ENCODE assay signal across 17 mouse cellular contexts in genomic region chr17:85628811-85629210, GRCm38 (mm10). TPM values are rescaled to one million over a fixed set of nuclear protein-coding genes. Genes with fewer than 3 reads are reported as not detected.
DNase-seq lines count a peak whose midpoint lies in the region; ATAC-seq lines count a peak whose summit lies in the region.
"Had no signal": no experiment of that assay in that cellular context is flagged by ENCODE, and none has a peak within 500 bp of the region (broad histone marks: within the 10 kb centered on the region; RNA-seq: fewer than 3 reads in every experiment).

No protein-coding gene starts in this region.

- peak; percentile 72 for ATAC-seq in embryonic facial prominence, embryonic 14.5 days (ENCODE audit: low read depth)
- peak; percentile 65; the same call in 1 of the 2 replicates for ATAC-seq in hindbrain, embryonic 15.5 days (ENCODE audit: low FRiP score, low read depth)
- ATAC-seq in neural tube, embryonic 14.5 days (ENCODE audit: low read depth) = peak; percentile 11; the same call in 1 of the 2 replicates
- ATAC-seq in heart, embryonic 11.5 days (replicated peaks; ENCODE audit: insufficient number of reproducible peaks, low FRiP score, low TSS enrichment) = no peak

- H3K27ac ChIP-seq in embryonic facial prominence, embryonic 14.5 days (replicated peaks; ENCODE audit: low read depth, low read length) = no peak overlapping the region
- H3K27ac ChIP-seq in hindbrain, embryonic 15.5 days (replicated peaks) = no peak overlapping the region
- H3K27ac ChIP-seq in neural tube, embryonic 14.5 days (ENCODE audit: low read depth, low read length) = no peak overlapping the region
- no peak overlapping the region for H3K27ac ChIP-seq in heart, embryonic 11.5 days (ENCODE audit: low read depth, low read length)
- H3K27ac ChIP-seq: limb, embryonic 10.5 days; liver, embryonic 14.5 days had no signal

- no peaks in the 10 kb centered on the region for H3K36me3 ChIP-seq in embryonic facial prominence, embryonic 14.5 days (ENCODE audit: control insufficient read depth, insufficient read depth, low read length)
- no peaks in the 10 kb centered on the region for H3K36me3 ChIP-seq in hindbrain, embryonic 15.5 days
- no peaks in the 10 kb centered on the region for H3K36me3 ChIP-seq in neural tube, embryonic 14.5 days (ENCODE audit: control insufficient read depth, insufficient read depth, low read length)
- H3K36me3 ChIP-seq in heart, embryonic 11.5 days (ENCODE audit: control insufficient read depth, insufficient read depth, low read length) = no peaks in the 10 kb centered on the region
- H3K36me3 ChIP-seq: limb, embryonic 10.5 days had no signal

- intact Hi-C loops in left cerebral cortex, postnatal 4 days (cut with DNase I) = no loop called here

- H3K9ac ChIP-seq in embryonic facial prominence, embryonic 14.5 days (ENCODE audit: low read depth, low read length) = no peak overlapping the region
- no peak overlapping the region for H3K9ac ChIP-seq in hindbrain, embryonic 15.5 days
- H3K9ac ChIP-seq in neural tube, embryonic 14.5 days (replicated peaks; ENCODE audit: low read depth, low read length) = no peak overlapping the region
- H3K9ac ChIP-seq in heart, embryonic 11.5 days (ENCODE audit: low read depth, low read length) = no peak overlapping the region
- H3K9ac ChIP-seq: liver, embryonic 14.5 days had no signal

- DNase-seq in left cerebral cortex, postnatal 4 days = peak; percentile 56
- DNase-seq in left cerebral cortex, adult 18-20 months (ENCODE audit: low spot score in 2 of 2) = no peak
- peak; percentile 77 for DNase-seq in embryonic facial prominence, embryonic 14.5 days (ENCODE audit: low spot score)
- no peak for DNase-seq in right cerebral cortex, adult 2 months (ENCODE audit: low spot score in 2 of 2)
- DNase-seq in gastrocnemius, postnatal 10 days = no peak
- DNase-seq: adrenal gland, postnatal 10 days; cerebellum, adult 11 months; kidney, adult 11 months; lung, postnatal 14 days had no signal

- no peaks in the 10 kb centered on the region for H3K9me3 ChIP-seq in embryonic facial prominence, embryonic 14.5 days (ENCODE audit: control insufficient read depth, low read length)
- no peaks in the 10 kb centered on the region for H3K9me3 ChIP-seq in hindbrain, embryonic 15.5 days
- no peaks in the 10 kb centered on the region for H3K9me3 ChIP-seq in neural tube, embryonic 14.5 days (ENCODE audit: control insufficient read depth, low read length)
- H3K9me3 ChIP-seq in heart, embryonic 11.5 days (replicated peaks; ENCODE audit: control insufficient read depth, low read length) = no peaks in the 10 kb centered on the region
- H3K9me3 ChIP-seq: limb, embryonic 10.5 days had no signal

- H3K4me3 ChIP-seq in embryonic facial prominence, embryonic 14.5 days (ENCODE audit: low read depth, low read length) = no peak overlapping the region
- no peak overlapping the region for H3K4me3 ChIP-seq in hindbrain, embryonic 15.5 days
- no peak overlapping the region for H3K4me3 ChIP-seq in neural tube, embryonic 14.5 days (ENCODE audit: low read depth, low read length)
- H3K4me3 ChIP-seq in heart, embryonic 11.5 days (ENCODE audit: low read depth, low read length) = no peak overlapping the region
- H3K4me3 ChIP-seq: limb, embryonic 10.5 days had no signal

- 3% methylated on average over 8 of the region's 8 CpGs for WGBS in embryonic facial prominence, embryonic 14.5 days
- WGBS in hindbrain, embryonic 15.5 days = 5% methylated on average over 8 of the region's 8 CpGs
- 8% methylated on average over 8 of the region's 8 CpGs for WGBS in neural tube, embryonic 14.5 days
- WGBS in heart, embryonic 11.5 days (ENCODE audit: insufficient replicate concordance) = 23% methylated on average over 8 of the region's 8 CpGs

- peaks cover 4% of the 10 kb centered on the region; the same call in 1 of the 2 replicates for H3K4me1 ChIP-seq in embryonic facial prominence, embryonic 14.5 days (ENCODE audit: control insufficient read depth, insufficient read depth, low read length)
- H3K4me1 ChIP-seq in hindbrain, embryonic 15.5 days (replicated peaks) = no peaks in the 10 kb centered on the region
- H3K4me1 ChIP-seq in neural tube, embryonic 14.5 days (ENCODE audit: control insufficient read depth, insufficient read depth, low read length) = no peaks in the 10 kb centered on the region
- no peaks in the 10 kb centered on the region for H3K4me1 ChIP-seq in heart, embryonic 11.5 days (ENCODE audit: control insufficient read depth, insufficient read depth, low read length)

- H3K27me3 ChIP-seq in embryonic facial prominence, embryonic 14.5 days (replicated peaks; ENCODE audit: control insufficient read depth, insufficient read depth, low read length) = peaks cover 85% of the 10 kb centered on the region
- peaks cover 83% of the 10 kb centered on the region for H3K27me3 ChIP-seq in hindbrain, embryonic 15.5 days
- peaks cover 62% of the 10 kb centered on the region for H3K27me3 ChIP-seq in neural tube, embryonic 14.5 days (ENCODE audit: control insufficient read depth, insufficient read depth, low read length)
- peaks cover 87% of the 10 kb centered on the region for H3K27me3 ChIP-seq in heart, embryonic 11.5 days (ENCODE audit: control insufficient read depth, insufficient read depth, low read length)

- H3K4me2 ChIP-seq in embryonic facial prominence, embryonic 14.5 days (ENCODE audit: low read depth, low read length) = no peak overlapping the region
- no peak overlapping the region for H3K4me2 ChIP-seq in hindbrain, embryonic 15.5 days
- H3K4me2 ChIP-seq in neural tube, embryonic 14.5 days (ENCODE audit: low read depth, low read length) = no peak overlapping the region
- no peak overlapping the region for H3K4me2 ChIP-seq in heart, embryonic 11.5 days

RNA-seq across cellular contexts. Expression of gene Six3, which starts 15.4 kb away (rescaled TPM):
- 1 to 10 TPM; 2.4 to 6.4 TPM for total RNA-seq in left cerebral cortex, postnatal 4 days (2021)
- total RNA-seq in left cerebral cortex, adult 18-20 months (2021) = 1 to 10 TPM; 2.9 to 6.1 TPM
- polyA plus RNA-seq in embryonic facial prominence, embryonic 14.5 days (2014; fragmentation: Nextera tagmentation; extraction: Ambion mirVana) = 2.1 and 2.4 TPM in 2 replicates
- polyA plus RNA-seq in hindbrain, embryonic 15.5 days (2015; fragmentation: Nextera tagmentation; extraction: Ambion mirVana) = 1.2 and 1.4 TPM in 2 replicates
- 0.10 TPM in 1 of 2 replicates, not detected in the other for polyA plus RNA-seq in neural tube, embryonic 14.5 days (2014; fragmentation: Nextera tagmentation; extraction: Ambion mirVana)
- total RNA-seq in gastrocnemius, postnatal 10 days (2021) = not detected
- not detected in 2 replicates for polyA plus RNA-seq in heart, embryonic 11.5 days (2014; fragmentation: Nextera tagmentation; extraction: Ambion mirVana)
- total RNA-seq: adrenal gland, postnatal 10 days; granulocyte monocyte progenitor cell, adult 5-6 weeks; heart, postnatal 25 days had no signal
- polyA plus RNA-seq: limb, embryonic 10.5 days; urinary bladder, adult 2 months had no signal

RNA-seq across cellular contexts. Expression of gene Six2, which starts 59.3 kb away (rescaled TPM):
- 1 to 10 TPM; 1.4 to 1.8 TPM for total RNA-seq in left cerebral cortex, postnatal 4 days (2021)
- total RNA-seq in left cerebral cortex, adult 18-20 months (2021) = under 1 TPM; 0.87 to 0.93 TPM
- polyA plus RNA-seq in embryonic facial prominence, embryonic 14.5 days (2014; fragmentation: Nextera tagmentation; extraction: Ambion mirVana) = 12.5 and 13.2 TPM in 2 replicates
- polyA plus RNA-seq in hindbrain, embryonic 15.5 days (2015; fragmentation: Nextera tagmentation; extraction: Ambion mirVana) = 0.96 and 1.0 TPM in 2 replicates
- not detected in 2 replicates for polyA plus RNA-seq in neural tube, embryonic 14.5 days (2014; fragmentation: Nextera tagmentation; extraction: Ambion mirVana)
- total RNA-seq in gastrocnemius, postnatal 10 days (2021) = 10 to 100 TPM; 13.0 to 13.7 TPM
- 1.5 and 2.1 TPM in 2 replicates for polyA plus RNA-seq in heart, embryonic 11.5 days (2014; fragmentation: Nextera tagmentation; extraction: Ambion mirVana)
- total RNA-seq: granulocyte monocyte progenitor cell, adult 5-6 weeks had no signal

Comparison
In these comparisons a context has a peak if more than half of its experiments do, and no peak if none do; other contexts are left out.
1. DNase-seq: peak in left cerebral cortex, postnatal 4 days (single experiment) and embryonic facial prominence, embryonic 14.5 days (single experiment); none in left cerebral cortex, adult 18-20 months (0 of 2), right cerebral cortex, adult 2 months (0 of 2) and gastrocnemius, postnatal 10 days (single experiment).